Mouse (Mus musculus): ENCODE data around the gene Gm15217. TPM values are rescaled to one million over a fixed set of nuclear protein-coding genes. Genes with fewer than 3 reads are reported as not detected.

The Gm15217 gene
- polyA plus RNA-seq (2014; fragmentation: Illumina TruSeq; extraction: RNeasy Lipid Tissue Mini Kit (QIAGEN cat#74804); ENCODE audit: low read depth, low replicate concordance) = not detected

DNA sequence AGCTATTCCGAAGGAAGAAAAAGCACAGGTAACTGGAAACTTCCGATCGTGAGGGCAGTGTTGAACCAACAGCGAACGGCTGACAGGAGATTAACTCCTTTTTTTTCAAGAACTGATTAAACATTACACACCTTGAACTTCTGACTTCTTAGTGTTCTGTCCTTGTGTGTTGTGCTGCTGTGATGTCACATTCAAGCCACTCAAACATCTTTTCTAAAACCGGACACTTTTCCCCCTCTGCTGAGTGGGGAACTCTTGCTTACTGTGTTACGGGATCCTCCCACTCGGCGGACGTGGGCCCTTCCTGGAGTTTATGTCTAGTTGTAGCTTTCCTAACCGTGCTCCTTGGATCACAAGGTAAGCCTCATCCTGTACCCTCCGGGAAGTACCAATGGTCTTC is at the start of gene Gm15217:
TSS of gene Gm15217 (plus strand) at position 130 of the 400 bp plus-strand sequence.

DNA sequence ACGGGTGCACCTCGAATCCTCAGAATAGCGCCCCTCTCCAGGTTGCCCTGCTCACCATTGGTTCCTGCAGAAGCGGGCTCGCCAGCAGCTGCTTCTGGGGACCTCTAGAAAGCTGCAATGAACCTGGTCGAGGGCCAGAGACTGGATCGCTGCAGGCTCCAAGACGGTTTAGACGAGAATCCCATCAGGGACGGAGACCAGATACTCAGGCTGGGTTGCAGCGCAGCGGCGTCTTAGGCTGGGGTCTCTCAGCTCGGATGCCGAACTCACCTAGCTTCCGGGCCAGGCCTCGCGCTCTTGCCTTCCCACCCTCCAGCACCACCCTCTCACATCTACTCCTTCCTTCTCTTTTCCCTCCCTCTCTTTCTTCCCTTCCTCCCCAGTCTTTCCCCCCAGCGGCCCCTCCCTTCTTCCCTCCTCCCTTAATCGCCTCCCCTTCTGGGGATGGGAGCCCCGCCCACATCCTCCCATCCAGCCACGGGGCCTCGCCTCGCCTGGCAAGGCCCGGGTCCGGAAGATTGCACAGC is 11.1 kb downstream of the Gm15217 start, which contains the start of gene Bmp4:
TSS of gene Bmp4 (minus strand) at position 421 of the 527 bp plus-strand sequence.

Other genes starting within 250 kb of the Gm15217 start
- gene Bmp4, start 11.3 kb downstream of the Gm15217 start, polyA plus RNA-seq (2014; fragmentation: Illumina TruSeq; extraction: RNeasy Lipid Tissue Mini Kit (QIAGEN cat#74804); ENCODE audit: low read depth, low replicate concordance) = 0.64 TPM

Data from testis, adult 10 weeks (tissue).